Mouse (Mus musculus) E14TG2a.4 (cell line): ENCODE measurements around the gene Arpc3.

ENCODE experiments used
- CTCF ChIP-seq: conservative IDR thresholded peaks from 2 replicates; pipeline ENCODE4 v1.5.1; 2014; ENCODE audit warnings: low read length
- POU5F1 ChIP-seq: IDR thresholded peaks from 2 replicates; pipeline ENCODE4 v1.6.1; 2014; ENCODE audit warnings: low read length, borderline replicate concordance

- TF ChIP-seq CTCF (peak; percentile 94), POU5F1 (no peak)
These were observed 2.2 kb downstream of the Arpc3 start for GRCm38 (mm10) chr5:122393887-122394286.
